Mouse (Mus musculus): Measurements from ENCODE around the gene Ccdc40. TPM values are rescaled to one million over a fixed set of nuclear protein-coding genes. Genes with fewer than 3 reads are reported as not detected.

Ccdc40 gene
- polyA plus RNA-seq, 1 experiment from 2014 or later, result 0.68 TPM

- no peaks in the 10 kb centered on the region for H3K27me3 ChIP-seq (ENCODE audit: control insufficient read depth, insufficient read depth, low read depth, low read length)
- peak overlapping the region; percentile 37 for H3K4me3 ChIP-seq (ENCODE audit: low read depth, low read length)
- H3K9ac ChIP-seq (ENCODE audit: low read depth, low read length), result peak overlapping the region; percentile 54
- peaks cover 25% of the 10 kb centered on the region for H3K4me1 ChIP-seq (ENCODE audit: control insufficient read depth, low read depth, low read length)
- no peaks in the 10 kb centered on the region for H3K36me3 ChIP-seq (ENCODE audit: control insufficient read depth, insufficient read depth)
- H3K9me3 ChIP-seq (replicated peaks; ENCODE audit: control insufficient read depth, low read length), result no peaks in the 10 kb centered on the region
- peak overlapping the region; percentile 88 for H3K27ac ChIP-seq (ENCODE audit: low read length)
- ATAC-seq (ENCODE audit: low read depth), result peak; percentile 86
- peak overlapping the region; percentile 61 for H3K4me2 ChIP-seq (ENCODE audit: low read depth, low read length)
- 8% methylated on average over 18 of the region's 18 CpGs for WGBS (ENCODE audit: insufficient replicate concordance)
These were observed 13.1 kb upstream of the Ccdc40 start for GRCm38 (mm10) chr11:119215038-119215904.

- WGBS (ENCODE audit: insufficient replicate concordance), result 36% methylated on average over 9 of the region's 9 CpGs
- ATAC-seq (ENCODE audit: low read depth), result peak; percentile 14; the same call in 1 of the 2 replicates
- peaks cover 25% of the 10 kb centered on the region for H3K4me1 ChIP-seq (ENCODE audit: control insufficient read depth, low read depth, low read length)
These were observed 12.4 kb upstream of the Ccdc40 start for GRCm38 (mm10) chr11:119215905-119216507.

GRCm38 (mm10) chr11:119217861-119218260 is 10.5 kb upstream of the Ccdc40 start:
- H3K27me3 ChIP-seq (ENCODE audit: control insufficient read depth, insufficient read depth, low read depth, low read length), result no peaks in the 10 kb centered on the region

More at GRCm38 (mm10) chr11:119215905-119216507, 12.4 kb upstream of the Ccdc40 start:
- no peaks in the 10 kb centered on the region for H3K27me3 ChIP-seq (ENCODE audit: control insufficient read depth, insufficient read depth, low read depth, low read length)
- peak overlapping the region; percentile 25 for H3K9ac ChIP-seq (ENCODE audit: low read depth, low read length)
- no peaks in the 10 kb centered on the region for H3K36me3 ChIP-seq (ENCODE audit: control insufficient read depth, insufficient read depth)
- peak overlapping the region; percentile 88 for H3K27ac ChIP-seq (ENCODE audit: low read length)
- H3K4me2 ChIP-seq (ENCODE audit: low read depth, low read length), result peak overlapping the region; percentile 61
- H3K9me3 ChIP-seq (replicated peaks; ENCODE audit: control insufficient read depth, low read length), result no peaks in the 10 kb centered on the region
- H3K4me3 ChIP-seq (ENCODE audit: low read depth, low read length), result no peak overlapping the region

GRCm38 (mm10) chr11:119219816-119220465 is 8.4 kb upstream of the Ccdc40 start:
- Histone ChIP-seq H3K27me3 (ENCODE audit: control insufficient read depth, insufficient read depth, low read depth, low read length) (no peaks in the 10 kb centered on the region), H3K9ac (ENCODE audit: low read depth, low read length) (no peak overlapping the region), H3K4me3 (ENCODE audit: low read depth, low read length) (no peak overlapping the region), H3K4me2 (ENCODE audit: low read depth, low read length) (no peak overlapping the region), H3K27ac (ENCODE audit: low read length) (no peak overlapping the region), H3K4me1 (ENCODE audit: control insufficient read depth, low read depth, low read length) (peaks cover 16% of the 10 kb centered on the region), H3K36me3 (ENCODE audit: control insufficient read depth, insufficient read depth) (no peaks in the 10 kb centered on the region), H3K9me3 (replicated peaks; ENCODE audit: control insufficient read depth, low read length) (no peaks in the 10 kb centered on the region)
- no peak for ATAC-seq (ENCODE audit: low read depth)
- WGBS (ENCODE audit: insufficient replicate concordance), result 43% methylated on average over 17 of the region's 17 CpGs

More at GRCm38 (mm10) chr11:119217861-119218260, 10.5 kb upstream of the Ccdc40 start:
- H3K4me2 ChIP-seq (ENCODE audit: low read depth, low read length), result no peak overlapping the region
- no peaks in the 10 kb centered on the region for H3K36me3 ChIP-seq (ENCODE audit: control insufficient read depth, insufficient read depth)
- 67% methylated on average over 6 of the region's 6 CpGs for WGBS (ENCODE audit: insufficient replicate concordance)
- ATAC-seq (ENCODE audit: low read depth), result no peak
- no peak overlapping the region for H3K27ac ChIP-seq (ENCODE audit: low read length)
- H3K9me3 ChIP-seq (replicated peaks; ENCODE audit: control insufficient read depth, low read length), result no peaks in the 10 kb centered on the region
- H3K4me3 ChIP-seq (ENCODE audit: low read depth, low read length), result no peak overlapping the region
- H3K4me1 ChIP-seq (ENCODE audit: control insufficient read depth, low read depth, low read length), result peaks cover 25% of the 10 kb centered on the region
- H3K9ac ChIP-seq (ENCODE audit: low read depth, low read length), result no peak overlapping the region

- Histone ChIP-seq H3K4me1 (ENCODE audit: control insufficient read depth, low read depth, low read length) (no peaks in the 10 kb centered on the region), H3K4me2 (ENCODE audit: low read depth, low read length) (no peak overlapping the region), H3K9ac (ENCODE audit: low read depth, low read length) (no peak overlapping the region), H3K4me3 (ENCODE audit: low read depth, low read length) (no peak overlapping the region), H3K9me3 (replicated peaks; ENCODE audit: control insufficient read depth, low read length) (no peaks in the 10 kb centered on the region), H3K36me3 (ENCODE audit: control insufficient read depth, insufficient read depth) (no peaks in the 10 kb centered on the region), H3K27ac (ENCODE audit: low read length) (no peak overlapping the region), H3K27me3 (ENCODE audit: control insufficient read depth, insufficient read depth, low read depth, low read length) (no peaks in the 10 kb centered on the region)
- 51% methylated on average over 10 of the region's 11 CpGs for WGBS (ENCODE audit: insufficient replicate concordance)
- ATAC-seq (ENCODE audit: low read depth), result no peak
These were observed 6.4 kb upstream of the Ccdc40 start for GRCm38 (mm10) chr11:119221812-119222510.

GRCm38 (mm10) chr11:119223124-119223890 is 5.1 kb upstream of the Ccdc40 start:
- H3K9ac ChIP-seq (ENCODE audit: low read depth, low read length), result no peak overlapping the region
- no peaks in the 10 kb centered on the region for H3K36me3 ChIP-seq (ENCODE audit: control insufficient read depth, insufficient read depth)
- peaks cover 5% of the 10 kb centered on the region; the same call in 1 of the 2 replicates for H3K4me1 ChIP-seq (ENCODE audit: control insufficient read depth, low read depth, low read length)
- no peaks in the 10 kb centered on the region for H3K9me3 ChIP-seq (replicated peaks; ENCODE audit: control insufficient read depth, low read length)
- 72% methylated on average over 20 of the region's 20 CpGs for WGBS (ENCODE audit: insufficient replicate concordance)
- H3K4me3 ChIP-seq (ENCODE audit: low read depth, low read length), result no peak overlapping the region
- H3K4me2 ChIP-seq (ENCODE audit: low read depth, low read length), result no peak overlapping the region
- H3K27ac ChIP-seq (ENCODE audit: low read length), result no peak overlapping the region
- H3K27me3 ChIP-seq (ENCODE audit: control insufficient read depth, insufficient read depth, low read depth, low read length), result peaks cover 8% of the 10 kb centered on the region
- ATAC-seq (ENCODE audit: low read depth), result no peak

GRCm38 (mm10) chr11:119224926-119225325 is 3.4 kb upstream of the Ccdc40 start:
- H3K4me1 ChIP-seq (ENCODE audit: control insufficient read depth, low read depth, low read length), result peaks cover 9% of the 10 kb centered on the region
- H3K27me3 ChIP-seq (ENCODE audit: control insufficient read depth, insufficient read depth, low read depth, low read length), result peaks cover 22% of the 10 kb centered on the region
- no peak overlapping the region for H3K4me3 ChIP-seq (ENCODE audit: low read depth, low read length)
- no peak for ATAC-seq (ENCODE audit: low read depth)
- no peak overlapping the region for H3K4me2 ChIP-seq (ENCODE audit: low read depth, low read length)
- H3K9ac ChIP-seq (ENCODE audit: low read depth, low read length), result no peak overlapping the region
- WGBS (ENCODE audit: insufficient replicate concordance), result 70% methylated on average over 6 of the region's 6 CpGs
- no peaks in the 10 kb centered on the region for H3K9me3 ChIP-seq (replicated peaks; ENCODE audit: control insufficient read depth, low read length)
- no peaks in the 10 kb centered on the region for H3K36me3 ChIP-seq (ENCODE audit: control insufficient read depth, insufficient read depth)
- H3K27ac ChIP-seq (ENCODE audit: low read length), result no peak overlapping the region

- no peak overlapping the region for H3K9ac ChIP-seq (ENCODE audit: low read depth, low read length)
- peaks cover 24% of the 10 kb centered on the region for H3K27me3 ChIP-seq (ENCODE audit: control insufficient read depth, insufficient read depth, low read depth, low read length)
- WGBS (ENCODE audit: insufficient replicate concordance), result 66% methylated on average over 9 of the region's 9 CpGs
- no peaks in the 10 kb centered on the region for H3K36me3 ChIP-seq (ENCODE audit: control insufficient read depth, insufficient read depth)
- ATAC-seq (ENCODE audit: low read depth), result no peak
- no peak overlapping the region for H3K4me3 ChIP-seq (ENCODE audit: low read depth, low read length)
- peaks cover 9% of the 10 kb centered on the region for H3K4me1 ChIP-seq (ENCODE audit: control insufficient read depth, low read depth, low read length)
- no peak overlapping the region for H3K27ac ChIP-seq (ENCODE audit: low read length)
- no peaks in the 10 kb centered on the region for H3K9me3 ChIP-seq (replicated peaks; ENCODE audit: control insufficient read depth, low read length)
- H3K4me2 ChIP-seq (ENCODE audit: low read depth, low read length), result no peak overlapping the region
These were observed 2.7 kb upstream of the Ccdc40 start for GRCm38 (mm10) chr11:119225634-119226033.
